Mouse (Mus musculus) stomach, postnatal 0 days (tissue): ENCODE measurements at regions not wholly inside any gene's neighbourhood (a gene's known extent, or its start where the extent isn't known, plus 50 kb on each side); places are given as distances from the start of the nearest gene placed in this dataset.

Experiments used
- CTCF ChIP-seq: IDR thresholded peaks from 2 replicates; pipeline ENCODE4 v1.5.1; 2016; ENCODE audit warnings: antibody characterized with exemption, low read depth, mild to moderate bottlenecking, moderate library complexity
- EP300 ChIP-seq: optimal IDR thresholded peaks from 2 replicates; pipeline ENCODE3; 2016; ENCODE audit warnings: antibody characterized with exemption

DNA sequence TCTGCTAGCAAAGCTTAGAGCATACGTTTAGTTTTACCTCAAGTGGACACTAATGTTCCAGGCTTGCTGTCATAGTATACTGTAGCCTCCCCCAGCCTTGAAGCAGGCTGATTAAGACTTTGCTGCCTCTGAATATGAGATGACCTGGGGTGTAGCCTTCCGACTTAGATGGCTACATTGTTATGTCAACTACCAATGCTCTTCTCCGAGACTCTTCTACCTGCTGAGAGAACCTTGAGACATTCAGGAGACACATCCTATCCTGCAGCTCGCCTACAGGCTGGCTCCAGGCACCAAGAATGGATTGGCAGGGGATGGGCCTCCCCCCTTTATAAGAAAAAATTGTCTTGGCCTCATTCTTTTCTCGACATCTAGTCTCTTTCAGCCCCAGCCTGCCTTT lies 379.0 kb upstream of the Ptger4 start:
- TF ChIP-seq CTCF, result no peak
- TF ChIP-seq EP300, result no peak
